Mouse (Mus musculus) midbrain, embryonic 12.5 days (tissue): ENCODE results near the gene Poc1b. TPM values are rescaled to one million over a fixed set of nuclear protein-coding genes. Genes with fewer than 3 reads are reported as not detected.

Source experiments
- ATAC-seq: fragments of 200-750 bp; cut with Nextera tagmentation; 2 replicates; pipeline ENCODE4 v1.8.0; 2017; ENCODE audit warnings: low read depth, moderate TSS enrichment, moderate library complexity; ENCODE audit not compliant: low FRiP score
- H3K27ac ChIP-seq: fragments of 300-500 bp; sonication (generic); replicated peaks from 2 replicates; pipeline ENCODE4 v1.5.1; 2016; ENCODE audit warnings: mild to moderate bottlenecking
- H3K27me3 ChIP-seq: fragments of 300-500 bp; sonication (generic); 2 replicates; pipeline ENCODE4 v1.6.1; 2016; ENCODE audit warnings: mild to moderate bottlenecking
- H3K36me3 ChIP-seq: fragments of 300-500 bp; sonication (generic); 2 replicates; pipeline ENCODE4 v1.6.1; 2016
- H3K4me1 ChIP-seq: fragments of 300-500 bp; sonication (generic); 2 replicates; pipeline ENCODE4 v1.6.1; 2016
- H3K4me2 ChIP-seq: fragments of 300-500 bp; sonication (generic); replicated peaks from 2 replicates; pipeline ENCODE4 v1.6.1; 2016; ENCODE audit warnings: mild to moderate bottlenecking, moderate library complexity
- H3K4me3 ChIP-seq: fragments of 300-500 bp; sonication (generic); 2 replicates; pipeline ENCODE4 v1.5.1; 2016; ENCODE audit warnings: mild to moderate bottlenecking
- H3K9ac ChIP-seq: fragments of 300-500 bp; sonication (generic); replicated peaks from 2 replicates; pipeline ENCODE4 v1.6.1; 2016; ENCODE audit warnings: mild to moderate bottlenecking, moderate library complexity
- H3K9me3 ChIP-seq: fragments of 300-500 bp; sonication (generic); 2 replicates; pipeline ENCODE4 v1.6.1; 2016; ENCODE audit warnings: mild to moderate bottlenecking
- WGBS: fragments of 180-500 bp; shearing (Covaris S2); methylation state at CpG from one replicate; pipeline ENCODE4 v1.1.7; 2016; 5-methylcytosine and 5-hydroxymethylcytosine counted together
- polyA plus RNA-seq: library from polyadenylated mRNA; unstranded; fragments of >200 nt; fragmentation: Nextera tagmentation; extraction: Ambion mirVana; gene quantifications from 2 replicates; pipeline ENCODE4 v1.2.1, GENCODE M21; 2016

Poc1b gene
- polyA plus RNA-seq, 1 experiment from 2014 or later, result 20.4 TPM

DNA sequence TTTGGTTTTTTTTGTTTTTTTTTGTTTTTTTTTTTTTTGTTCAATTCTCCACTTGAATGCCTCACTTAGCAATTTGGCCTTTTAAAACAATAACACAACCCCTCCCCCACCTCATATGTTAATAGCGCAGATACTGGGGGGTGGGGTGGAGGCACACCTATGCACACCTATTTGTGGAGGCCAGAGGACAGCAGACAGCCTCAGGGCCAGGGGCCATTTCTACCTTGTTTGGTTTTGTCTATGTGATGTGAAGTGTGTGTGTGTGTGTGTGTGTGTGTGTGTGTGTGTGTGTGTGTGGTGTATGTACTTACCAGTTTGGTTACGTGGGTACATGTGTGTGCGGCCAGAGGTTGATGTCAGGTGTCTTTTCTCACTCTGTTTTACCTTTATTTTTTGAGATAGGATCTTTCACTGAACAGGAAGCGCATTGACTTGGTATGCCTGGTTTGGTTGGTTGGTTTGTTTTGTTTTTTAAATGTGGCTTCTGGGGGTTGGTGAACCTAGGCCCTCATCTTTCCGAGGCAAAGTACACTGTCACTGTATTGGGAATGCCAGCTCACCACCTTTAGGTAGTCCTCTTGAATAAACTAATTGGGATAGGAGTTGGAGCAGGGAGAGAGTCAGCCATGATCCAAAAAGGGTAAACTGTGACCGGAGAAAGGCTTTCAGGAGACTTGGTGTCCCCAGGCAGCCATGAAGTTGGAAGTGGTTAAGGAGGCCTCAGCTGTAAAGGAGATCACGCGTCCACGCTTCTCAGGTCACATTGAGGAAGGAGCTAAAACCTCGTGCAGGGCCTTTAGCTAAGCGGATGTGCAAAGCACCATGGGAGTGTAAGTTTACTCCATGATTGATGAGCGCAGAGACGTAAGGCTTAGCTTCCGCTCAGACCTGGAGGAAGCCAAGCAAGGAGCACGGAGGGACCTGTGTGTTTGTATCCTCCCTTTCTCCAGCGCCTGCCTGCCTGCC is 10.1 kb downstream of the Poc1b start:
- WGBS, result 89% methylated on average over 16 of the region's 16 CpGs
- H3K4me2 ChIP-seq, result no peak overlapping the region

DNA sequence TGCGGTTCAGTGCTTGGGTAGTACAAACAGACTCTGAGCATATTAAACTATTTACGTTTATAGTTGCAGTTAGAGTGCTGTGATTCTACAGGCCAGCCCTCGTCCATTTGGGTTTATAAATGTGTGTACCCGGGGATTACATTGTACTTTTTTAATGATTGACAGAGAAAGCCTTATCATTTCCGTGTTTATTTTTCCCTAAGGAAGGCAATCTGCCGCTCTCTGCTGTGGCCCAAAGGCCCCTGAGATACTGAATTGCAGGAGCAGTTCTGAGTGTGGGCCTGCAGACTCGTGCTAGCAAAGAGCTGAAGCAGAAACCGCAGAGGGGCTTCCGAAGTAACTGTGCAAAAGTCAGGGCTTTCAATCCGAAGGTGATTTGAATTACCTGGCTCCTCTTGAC is 11.0 kb downstream of the Poc1b start:
- no peak overlapping the region for H3K9ac ChIP-seq
- no peaks in the 10 kb centered on the region for H3K27me3 ChIP-seq
- 89% methylated on average over 10 of the region's 10 CpGs for WGBS
- peaks cover 10% of the 10 kb centered on the region for H3K4me1 ChIP-seq
- no peak overlapping the region for H3K4me2 ChIP-seq
- H3K9me3 ChIP-seq, result no peaks in the 10 kb centered on the region
- ATAC-seq, result no peak
- H3K27ac ChIP-seq, result no peak overlapping the region
- H3K4me3 ChIP-seq, result no peak overlapping the region
- 0 out of 2 replicates have a peak, but pooled peaks cover 5% of the 10 kb centered on the region for H3K36me3 ChIP-seq

More for the DNA sequence above, 10.1 kb downstream of the Poc1b start:
- H3K9me3 ChIP-seq, result no peaks in the 10 kb centered on the region
- 0 out of 2 replicates have a peak, but pooled peaks cover 5% of the 10 kb centered on the region for H3K36me3 ChIP-seq
- H3K4me3 ChIP-seq, result no peak overlapping the region
- H3K4me1 ChIP-seq, result peaks cover 10% of the 10 kb centered on the region
- H3K27ac ChIP-seq, result no peak overlapping the region
- H3K9ac ChIP-seq, result no peak overlapping the region
- ATAC-seq, result no peak; the same call in 1 of the 2 replicates
- no peaks in the 10 kb centered on the region for H3K27me3 ChIP-seq

DNA sequence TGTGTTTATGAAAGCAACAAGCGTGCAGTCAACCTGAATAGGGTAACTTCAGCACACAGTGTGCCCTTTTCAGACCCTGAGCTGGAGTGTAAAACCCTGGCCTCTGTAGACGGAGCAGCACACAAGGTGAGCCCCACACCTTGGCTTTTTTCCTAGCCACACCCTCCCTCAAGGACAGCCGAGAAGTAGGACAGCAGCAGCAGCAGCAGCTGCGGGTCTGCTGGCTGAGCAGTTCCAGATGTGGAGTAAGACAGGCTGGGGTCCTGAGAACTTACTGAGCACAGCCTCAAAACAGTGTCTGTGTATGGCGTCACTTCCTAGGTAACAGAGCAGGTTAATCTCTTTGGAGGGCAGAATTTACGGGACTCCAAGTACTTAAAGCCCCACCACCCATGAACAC is 11.9 kb downstream of the Poc1b start:
- no peak overlapping the region for H3K4me3 ChIP-seq
- H3K36me3 ChIP-seq, result 0 out of 2 replicates have a peak, but pooled peaks cover 5% of the 10 kb centered on the region
- H3K4me1 ChIP-seq, result peaks cover 10% of the 10 kb centered on the region
- no peak overlapping the region for H3K9ac ChIP-seq
- no peak for ATAC-seq
- 85% methylated on average over 6 of the region's 6 CpGs for WGBS
- no peak overlapping the region for H3K4me2 ChIP-seq
- no peaks in the 10 kb centered on the region for H3K9me3 ChIP-seq
- no peaks in the 10 kb centered on the region for H3K27me3 ChIP-seq
- no peak overlapping the region for H3K27ac ChIP-seq

DNA sequence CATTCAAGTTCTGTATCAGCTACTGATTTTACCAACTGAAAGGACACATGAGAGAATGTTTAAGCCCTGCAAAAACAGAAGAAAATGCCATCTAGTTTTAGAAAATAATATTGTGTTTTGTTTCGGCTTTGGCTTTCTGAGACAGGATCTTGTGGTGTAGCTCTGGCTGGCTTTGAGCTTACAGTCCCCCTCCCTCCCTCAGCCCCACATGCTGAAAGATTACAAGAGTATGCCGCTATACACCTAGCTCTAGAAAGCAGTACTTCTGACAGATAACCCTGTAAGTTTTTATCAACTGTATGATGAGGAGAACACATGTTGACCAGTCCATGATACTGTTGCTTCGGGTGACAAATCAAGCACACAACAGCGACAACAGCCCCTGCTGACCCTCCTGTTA is 12.6 kb downstream of the Poc1b start:
- Histone ChIP-seq H3K27me3 (no peaks in the 10 kb centered on the region), H3K4me2 (no peak overlapping the region), H3K9ac (no peak overlapping the region), H3K4me3 (no peak overlapping the region), H3K4me1 (peaks cover 10% of the 10 kb centered on the region), H3K9me3 (no peaks in the 10 kb centered on the region), H3K36me3 (0 out of 2 replicates have a peak, but pooled peaks cover 5% of the 10 kb centered on the region), H3K27ac (no peak overlapping the region)
- ATAC-seq, result no peak
- 87% methylated on average over 4 of the region's 4 CpGs for WGBS

DNA sequence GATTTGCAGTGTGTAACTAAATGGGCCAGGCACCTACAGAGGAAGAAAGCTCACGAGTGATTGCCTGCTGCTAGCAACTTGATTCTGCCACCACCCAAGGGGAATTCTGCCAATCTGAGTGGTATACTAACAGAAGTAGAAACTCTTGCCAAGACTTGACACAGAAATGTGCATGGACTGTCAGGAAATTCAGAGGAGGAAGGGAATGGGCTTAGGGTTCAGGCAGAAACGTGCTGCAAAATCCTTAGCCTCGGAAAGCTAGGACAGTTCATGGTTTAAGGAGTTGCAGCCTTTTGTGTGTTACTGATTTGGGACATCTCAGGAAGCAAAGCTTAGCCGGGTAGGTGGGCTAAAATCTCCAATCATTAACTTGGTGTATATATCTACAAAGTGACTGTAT is 19.4 kb downstream of the Poc1b start, which contains the start of gene Phxr2:
TSS of gene Phxr2 (minus strand) at position 101 of the 400 bp plus-strand sequence.
- Histone ChIP-seq H3K36me3 (0 out of 2 replicates have a peak, but pooled peaks cover 13% of the 10 kb centered on the region), H3K27ac (no peak within 1 kb of the TSS), H3K9me3 (no peaks in the 10 kb centered on the region), H3K9ac (no peak within 1 kb of the TSS), H3K4me2 (no peak within 1 kb of the TSS), H3K4me3 (no peak within 1 kb of the TSS), H3K27me3 (no peaks in the 10 kb centered on the region), H3K4me1 (no peaks in the 10 kb centered on the region)
- no peak for ATAC-seq
- 94% methylated on average over 4 of the region's 4 CpGs for WGBS

- Histone ChIP-seq H3K9me3 (no peaks in the 10 kb centered on the region), H3K4me2 (no peak overlapping the region), H3K9ac (no peak overlapping the region), H3K27me3 (no peaks in the 10 kb centered on the region), H3K27ac (no peak overlapping the region), H3K4me3 (no peak overlapping the region), H3K36me3 (peaks cover 17% of the 10 kb centered on the region), H3K4me1 (no peaks in the 10 kb centered on the region)
- ATAC-seq, result no peak
- 92% methylated on average over 14 of the region's 14 CpGs for WGBS
Observed at GRCm38 (mm10) chr10:99126954-99127353, 20.1 kb downstream of the Poc1b start.

GRCm38 (mm10) chr10:99127691-99128261 is 20.9 kb downstream of the Poc1b start:
- Histone ChIP-seq H3K27ac (no peak overlapping the region), H3K36me3 (peaks cover 22% of the 10 kb centered on the region), H3K4me3 (no peak overlapping the region), H3K27me3 (no peaks in the 10 kb centered on the region), H3K9ac (no peak overlapping the region), H3K4me2 (no peak overlapping the region), H3K9me3 (no peaks in the 10 kb centered on the region), H3K4me1 (no peaks in the 10 kb centered on the region)
- ATAC-seq, result no peak
- 80% methylated on average over 11 of the region's 11 CpGs for WGBS

- Histone ChIP-seq H3K9ac (no peak overlapping the region), H3K27ac (no peak overlapping the region), H3K9me3 (no peaks in the 10 kb centered on the region), H3K27me3 (no peaks in the 10 kb centered on the region), H3K4me1 (no peaks in the 10 kb centered on the region), H3K4me2 (no peak overlapping the region), H3K4me3 (no peak overlapping the region), H3K36me3 (peaks cover 27% of the 10 kb centered on the region)
- ATAC-seq, result no peak
- WGBS, result 40% methylated on average over 6 of the region's 6 CpGs
Observed at GRCm38 (mm10) chr10:99130611-99131010, 23.8 kb downstream of the Poc1b start.

- peak; percentile 57; the same call in 1 of the 2 replicates for ATAC-seq
- Histone ChIP-seq H3K4me2 (no peak overlapping the region), H3K36me3 (peaks cover 27% of the 10 kb centered on the region), H3K9me3 (no peaks in the 10 kb centered on the region), H3K4me3 (no peak overlapping the region), H3K27me3 (no peaks in the 10 kb centered on the region), H3K4me1 (no peaks in the 10 kb centered on the region), H3K9ac (no peak overlapping the region), H3K27ac (no peak overlapping the region)
- 47% methylated on average over 5 of the region's 5 CpGs for WGBS
Observed at GRCm38 (mm10) chr10:99131298-99131697, 24.5 kb downstream of the Poc1b start.

GRCm38 (mm10) chr10:99132189-99132588 is 25.4 kb downstream of the Poc1b start:
- ATAC-seq, result no peak

DNA sequence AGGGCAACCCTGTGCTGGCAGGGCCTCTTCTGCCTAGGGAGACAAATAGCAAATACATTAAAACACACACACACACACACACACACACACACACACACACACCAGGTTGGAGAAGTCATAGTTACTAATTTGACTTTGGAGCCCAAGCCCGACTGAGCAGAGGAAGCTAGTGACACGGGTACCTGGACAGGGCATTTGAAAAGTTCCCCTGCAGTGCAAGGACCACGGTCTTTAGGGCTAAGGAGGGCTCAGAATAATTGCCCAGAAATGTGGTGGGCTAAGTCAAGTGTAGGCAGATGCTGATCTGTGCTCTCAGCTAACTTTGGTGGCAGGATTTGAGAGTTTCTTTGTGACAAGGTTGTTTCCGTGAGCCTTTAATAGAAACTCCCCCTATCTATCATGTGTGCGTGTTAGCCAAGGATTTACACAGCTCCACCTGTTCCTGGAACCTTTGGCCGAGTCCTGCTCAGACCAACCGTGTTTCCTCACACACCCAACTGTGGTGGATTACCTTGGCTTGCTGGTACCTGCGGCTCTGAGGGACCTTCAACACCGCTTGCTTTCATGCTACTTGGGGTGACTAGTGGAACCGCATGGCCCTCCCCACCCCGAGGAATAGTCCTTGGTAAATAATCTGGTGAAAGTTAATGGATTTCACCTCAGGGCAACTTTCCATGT is 25.9 kb downstream of the Poc1b start:
- Histone ChIP-seq H3K4me1 (no peaks in the 10 kb centered on the region), H3K27me3 (no peaks in the 10 kb centered on the region), H3K9me3 (no peaks in the 10 kb centered on the region), H3K36me3 (peaks cover 18% of the 10 kb centered on the region), H3K27ac (no peak overlapping the region), H3K9ac (no peak overlapping the region), H3K4me2 (no peak overlapping the region), H3K4me3 (no peak overlapping the region)
- no peak for ATAC-seq
- 92% methylated on average over 11 of the region's 11 CpGs for WGBS

More at GRCm38 (mm10) chr10:99132189-99132588, 25.4 kb downstream of the Poc1b start:
- no peaks in the 10 kb centered on the region for H3K4me1 ChIP-seq
- no peak overlapping the region for H3K4me3 ChIP-seq
- no peak overlapping the region for H3K27ac ChIP-seq
- 78% methylated on average over 6 of the region's 6 CpGs for WGBS
- no peak overlapping the region for H3K4me2 ChIP-seq
- H3K9me3 ChIP-seq, result no peaks in the 10 kb centered on the region
- no peak overlapping the region for H3K9ac ChIP-seq
- H3K36me3 ChIP-seq, result peaks cover 22% of the 10 kb centered on the region
- H3K27me3 ChIP-seq, result no peaks in the 10 kb centered on the region
